Mouse (Mus musculus): ENCODE results near the gene Selenot.

Gene Selenot

DNA sequence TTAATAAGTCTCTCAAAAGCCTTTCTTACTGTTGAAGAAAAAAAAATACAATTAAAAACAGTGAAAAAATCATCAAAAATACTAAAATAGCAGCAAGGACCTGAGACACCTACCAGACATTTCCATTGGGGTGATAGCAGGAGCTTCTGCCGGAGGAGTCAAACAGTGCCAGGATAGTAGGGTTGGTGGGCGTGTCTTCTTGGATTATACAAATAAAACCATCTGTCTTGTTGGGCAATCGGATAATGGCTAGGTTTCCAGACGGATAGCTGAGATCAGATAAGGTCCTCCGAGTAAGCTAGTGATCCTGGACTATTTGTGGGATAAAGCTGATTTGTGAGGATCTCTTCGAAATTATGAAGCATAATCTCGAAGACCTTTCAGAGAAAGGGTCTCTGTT is 44.6 kb downstream of the Selenot start:
- no peak for TF ChIP-seq GATA4 (IDR thresholded peaks at IDR 0.05; ENCODE audit: insufficient replicate concordance, low read length)

DNA sequence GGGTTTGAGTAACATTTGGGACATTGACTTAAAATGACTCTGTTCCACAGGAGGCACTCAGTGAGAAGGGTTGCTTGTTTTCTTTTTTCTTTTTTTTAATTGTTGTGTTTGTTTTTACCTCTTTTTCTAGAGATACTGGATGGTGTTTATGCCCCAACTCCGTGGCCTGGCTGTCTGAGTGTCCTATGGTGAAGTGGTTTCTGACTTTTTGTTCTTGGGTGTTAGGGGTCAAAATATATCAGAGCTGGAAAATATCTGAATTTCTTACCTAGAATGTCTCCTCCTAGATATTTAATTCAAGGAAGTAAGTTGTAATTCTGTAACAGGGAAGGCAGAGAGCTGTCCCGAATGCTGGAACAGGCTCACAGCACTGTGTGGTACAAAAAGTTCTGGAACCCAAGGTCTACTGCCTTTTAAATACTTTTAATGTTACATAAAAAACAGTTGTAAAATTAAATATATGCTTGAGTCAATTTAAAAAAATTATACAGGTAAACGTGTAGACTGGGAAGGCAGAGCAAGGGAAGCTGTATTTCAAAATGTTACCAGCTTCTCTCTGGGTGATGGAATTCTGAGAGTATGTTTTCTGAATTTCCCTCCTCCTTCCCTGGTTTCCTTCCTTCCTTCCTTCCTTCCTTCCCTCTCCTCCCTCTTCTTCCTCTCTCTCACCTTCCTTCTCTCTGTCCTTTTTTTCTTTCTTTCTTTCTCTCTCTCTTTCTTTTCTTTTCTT is 46.4 kb downstream of the Selenot start:
- no peak for TF ChIP-seq GATA4 (IDR thresholded peaks at IDR 0.05; ENCODE audit: insufficient replicate concordance, low read length)

DNA sequence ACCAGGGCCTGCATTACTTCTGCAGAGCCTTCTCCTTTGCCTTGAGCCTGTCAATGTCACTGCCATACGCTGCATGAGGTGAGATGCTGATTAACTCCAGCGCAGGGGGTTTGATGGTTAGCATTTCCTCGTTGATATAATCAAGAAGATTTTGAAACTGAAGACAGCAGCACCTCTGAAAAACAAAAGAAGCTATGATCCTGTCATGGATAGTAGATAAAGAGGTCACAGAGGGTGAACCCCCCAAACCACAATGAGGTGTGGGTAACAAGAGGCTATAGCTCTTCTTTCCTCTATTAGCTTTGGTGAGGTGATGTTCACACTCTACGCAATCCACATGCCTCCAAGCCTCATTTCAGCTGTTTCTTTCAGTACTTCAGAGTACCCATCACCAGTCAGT is 48.5 kb downstream of the Selenot start:
- no peak for TF ChIP-seq GATA4 (IDR thresholded peaks at IDR 0.05; ENCODE audit: insufficient replicate concordance, low read length)

DNA sequence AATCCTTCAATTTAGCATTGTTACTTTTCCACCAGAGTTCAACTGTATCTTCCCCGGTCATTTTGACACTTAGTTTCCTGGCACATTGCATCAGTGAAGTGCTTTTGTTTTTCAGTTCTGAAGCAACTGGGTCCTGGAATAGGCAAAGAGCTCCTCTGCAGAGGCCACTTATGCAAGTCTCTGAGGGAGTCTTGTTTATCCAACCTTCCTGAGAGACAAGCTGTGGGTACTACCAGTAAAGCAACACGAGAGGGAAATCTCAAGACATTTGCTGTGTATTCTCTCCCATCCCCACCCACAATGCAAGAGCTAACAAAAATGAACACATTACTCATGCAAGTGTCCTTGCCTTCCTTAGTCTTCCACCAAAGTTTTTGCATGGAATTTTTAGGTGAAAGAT is 55.3 kb downstream of the Selenot start:
- TF ChIP-seq GATA4 (IDR thresholded peaks at IDR 0.05; ENCODE audit: insufficient replicate concordance, low read length), result no peak

DNA sequence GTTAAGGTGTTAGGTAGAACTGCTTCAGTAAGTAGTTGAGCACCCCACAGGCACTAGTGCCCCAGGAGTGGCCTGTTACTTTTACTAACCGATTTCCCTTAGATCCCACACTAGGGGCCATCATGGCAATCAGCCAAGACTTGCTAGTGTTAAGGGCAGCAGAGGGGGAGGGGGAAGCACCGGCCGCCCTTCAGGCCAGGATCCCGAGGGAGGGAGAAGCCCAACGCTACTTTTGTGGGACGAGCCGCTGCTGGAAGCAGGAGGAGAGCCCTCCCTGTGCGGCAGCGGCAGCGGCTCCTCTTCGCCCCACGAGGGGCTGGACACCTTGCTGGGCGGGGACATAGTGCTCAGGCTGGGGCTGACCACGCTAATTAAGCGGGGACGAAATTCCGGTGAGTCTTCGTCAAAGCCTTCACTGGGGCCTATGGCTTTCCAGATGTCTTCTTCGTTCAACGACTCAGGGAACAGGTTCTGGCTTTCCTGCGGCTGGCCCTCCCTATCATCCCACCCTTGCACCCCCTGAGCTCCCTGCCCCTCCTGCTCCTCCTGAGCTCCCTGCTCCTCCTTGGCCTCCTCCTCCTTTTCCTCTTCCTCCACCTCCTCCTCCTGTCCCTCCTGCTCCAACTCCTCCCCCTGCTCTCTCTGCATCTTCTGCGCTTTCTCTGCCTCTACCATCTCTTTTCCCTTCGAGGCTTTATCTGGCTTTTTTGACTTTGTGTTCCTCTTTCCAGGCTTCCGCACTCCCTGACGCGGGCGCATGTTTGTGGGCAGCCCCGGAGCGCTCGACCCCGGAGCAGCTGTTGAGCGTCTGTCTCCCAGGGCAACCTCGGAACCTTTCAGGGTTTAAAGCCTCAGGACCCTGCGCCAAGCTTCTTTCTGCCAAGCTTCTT is 60.2 kb downstream of the Selenot start, which contains the start of gene Erich6:
TSS of gene Erich6 (minus strand) at position 802 of the 890 bp plus-strand sequence.
- no peak for TF ChIP-seq GATA4 (IDR thresholded peaks at IDR 0.05; ENCODE audit: insufficient replicate concordance, low read length)

Measured in liver, adult (tissue).